In the genomic region with DNA sequence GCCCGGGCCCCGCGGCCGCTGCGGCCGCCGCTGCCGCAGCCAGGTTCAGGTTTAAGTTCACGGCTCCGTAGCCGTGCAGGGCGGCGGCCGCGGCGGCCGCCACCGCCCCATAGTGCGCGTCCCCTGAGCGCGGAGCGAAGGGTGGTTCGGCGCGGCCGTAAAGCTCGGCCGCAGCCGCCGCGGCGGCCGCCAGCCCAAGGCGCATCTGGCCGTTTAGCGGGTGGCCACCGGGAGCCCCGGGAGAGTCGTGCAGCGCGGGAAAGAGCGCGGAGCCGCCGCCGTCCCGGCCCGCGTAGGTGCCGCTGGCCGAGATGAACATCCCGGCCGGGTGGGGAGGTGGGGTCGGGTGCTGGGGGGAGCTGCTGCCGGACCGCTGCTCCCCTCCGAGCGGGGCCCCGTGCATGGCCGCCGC, we compare ENCODE assay signal across 7 mouse cellular contexts. TPM values are rescaled to one million over a fixed set of nuclear protein-coding genes. Genes with fewer than 3 reads are reported as not detected.
DNase-seq lines count a peak whose midpoint lies in the region; ATAC-seq lines count a peak whose summit lies in the region.

No protein-coding gene starts in this region.

- H3K27me3 ChIP-seq in forebrain, embryonic 11.5 days (ENCODE audit: control insufficient read depth, insufficient read depth, low read length): peaks cover 13% of the 10 kb centered on the region
- peaks cover 73% of the 10 kb centered on the region for H3K27me3 ChIP-seq in limb, embryonic 12.5 days
- H3K27me3 ChIP-seq in stomach, embryonic 16.5 days (ENCODE audit: control insufficient read depth, insufficient read depth, low read length): peaks cover 89% of the 10 kb centered on the region

- peak overlapping the region; percentile 98 for H3K9ac ChIP-seq in forebrain, embryonic 11.5 days (ENCODE audit: low read length)
- peak overlapping the region; percentile 87 for H3K9ac ChIP-seq in limb, embryonic 12.5 days (replicated peaks)
- peak overlapping the region; percentile 46 for H3K9ac ChIP-seq in stomach, embryonic 16.5 days (ENCODE audit: low read length)

- DNase-seq in ovary, postnatal 36 days (ENCODE audit: low spot score): peak; percentile 13
- DNase-seq in ovary, postnatal 14 days (ENCODE audit: low spot score): no peak
- no peak for DNase-seq in forebrain, embryonic 11.5 days (ENCODE audit: low spot score)
- DNase-seq in frontal cortex, postnatal 14 days (ENCODE audit: low spot score in 2 of 2): no peak

- no peaks in the 10 kb centered on the region for H3K9me3 ChIP-seq in forebrain, embryonic 11.5 days (ENCODE audit: control insufficient read depth, low read length)
- no peaks in the 10 kb centered on the region for H3K9me3 ChIP-seq in limb, embryonic 12.5 days
- H3K9me3 ChIP-seq in stomach, embryonic 16.5 days (replicated peaks; ENCODE audit: control insufficient read depth, low read length): no peaks in the 10 kb centered on the region

- under 1% methylated on average over 45 of the region's 62 CpGs for WGBS in forebrain, embryonic 11.5 days
- 0% methylated on average over 60 of the region's 62 CpGs for WGBS in limb, embryonic 12.5 days
- under 1% methylated on average over 56 of the region's 62 CpGs for WGBS in stomach, embryonic 16.5 days

- ATAC-seq in forebrain, embryonic 11.5 days (replicated peaks; ENCODE audit: low FRiP score): peak; percentile 2; the same call in 1 of the 2 replicates
- no peak for ATAC-seq in limb, embryonic 12.5 days (ENCODE audit: insufficient number of reproducible peaks, insufficient read depth, low FRiP score, low TSS enrichment, low read depth)
- peak; percentile 35; the same call in 1 of the 2 replicates for ATAC-seq in stomach, embryonic 16.5 days (ENCODE audit: insufficient read depth, low FRiP score)
- ATAC-seq in megakaryocyte progenitor cell, adult 5-6 weeks (replicated peaks; ENCODE audit: poor library complexity): no peak; the same call in 1 of the 2 replicates

- H3K4me3 ChIP-seq in forebrain, embryonic 11.5 days (ENCODE audit: low read depth, low read length): peak overlapping the region; percentile 80
- H3K4me3 ChIP-seq in limb, embryonic 12.5 days (replicated peaks): peak overlapping the region; percentile 69
- H3K4me3 ChIP-seq in stomach, embryonic 16.5 days (replicated peaks; ENCODE audit: low read length): peak overlapping the region; percentile 50

- peak overlapping the region; percentile 75 for H3K4me2 ChIP-seq in forebrain, embryonic 11.5 days (ENCODE audit: low read depth, low read length, severe bottlenecking)
- H3K4me2 ChIP-seq in limb, embryonic 12.5 days: peak overlapping the region; percentile 87
- peak overlapping the region; percentile 96 for H3K4me2 ChIP-seq in stomach, embryonic 16.5 days (ENCODE audit: low read depth, low read length)

- no peaks in the 10 kb centered on the region for H3K36me3 ChIP-seq in forebrain, embryonic 11.5 days (ENCODE audit: control insufficient read depth, insufficient read depth, low read length)
- H3K36me3 ChIP-seq in limb, embryonic 12.5 days: no peaks in the 10 kb centered on the region
- H3K36me3 ChIP-seq in stomach, embryonic 16.5 days (ENCODE audit: control insufficient read depth, insufficient read depth, low read length): no peaks in the 10 kb centered on the region

- H3K4me1 ChIP-seq in forebrain, embryonic 11.5 days (replicated peaks; ENCODE audit: control insufficient read depth, insufficient read depth, low read length): peaks cover 11% of the 10 kb centered on the region; the same call in 1 of the 2 replicates
- H3K4me1 ChIP-seq in limb, embryonic 12.5 days (replicated peaks): peaks cover 41% of the 10 kb centered on the region
- H3K4me1 ChIP-seq in stomach, embryonic 16.5 days (ENCODE audit: control insufficient read depth, insufficient read depth, low read length): peaks cover 21% of the 10 kb centered on the region

- H3K27ac ChIP-seq in forebrain, embryonic 11.5 days (ENCODE audit: low read depth, low read length): peak overlapping the region; percentile 99
- H3K27ac ChIP-seq in limb, embryonic 12.5 days: peak overlapping the region; percentile 96
- H3K27ac ChIP-seq in stomach, embryonic 16.5 days (ENCODE audit: low read length): no peak overlapping the region

RNA-seq across cellular contexts. Expression of gene Zic5, which starts 1.1 kb away (rescaled TPM):
- 28.6 and 30.0 TPM in 2 replicates for polyA plus RNA-seq in forebrain, embryonic 11.5 days (2014; fragmentation: Nextera tagmentation; extraction: Ambion mirVana)
- 8.0 TPM in 2 replicates for polyA plus RNA-seq in limb, embryonic 12.5 days (2016; fragmentation: Nextera tagmentation; extraction: Ambion mirVana)
- polyA plus RNA-seq in stomach, embryonic 16.5 days (2015; fragmentation: Nextera tagmentation; extraction: Ambion mirVana): not detected in 2 replicates
- total RNA-seq in megakaryocyte progenitor cell, adult 5-6 weeks (2015): not detected in 2 replicates
- total RNA-seq in megakaryocyte progenitor cell, adult 5-6 weeks (2017): not detected in 2 replicates

RNA-seq across cellular contexts. Expression of gene Zic2, which starts 10.9 kb away (rescaled TPM):
- polyA plus RNA-seq in forebrain, embryonic 11.5 days (2014; fragmentation: Nextera tagmentation; extraction: Ambion mirVana): 10.3 and 11.4 TPM in 2 replicates
- polyA plus RNA-seq in limb, embryonic 12.5 days (2016; fragmentation: Nextera tagmentation; extraction: Ambion mirVana): 6.2 and 8.0 TPM in 2 replicates
- not detected in 2 replicates for polyA plus RNA-seq in stomach, embryonic 16.5 days (2015; fragmentation: Nextera tagmentation; extraction: Ambion mirVana)
- not detected in 2 replicates for total RNA-seq in megakaryocyte progenitor cell, adult 5-6 weeks (2015)
- not detected in 2 replicates for total RNA-seq in megakaryocyte progenitor cell, adult 5-6 weeks (2017)

RNA-seq across cellular contexts. Expression of gene Gm5089, which starts 13.4 kb away (rescaled TPM):
- 1.7 and 2.4 TPM in 2 replicates for polyA plus RNA-seq in forebrain, embryonic 11.5 days (2014; fragmentation: Nextera tagmentation; extraction: Ambion mirVana)
- 0.14 and 0.23 TPM in 2 replicates for polyA plus RNA-seq in limb, embryonic 12.5 days (2016; fragmentation: Nextera tagmentation; extraction: Ambion mirVana)
- not detected in 2 replicates for polyA plus RNA-seq in stomach, embryonic 16.5 days (2015; fragmentation: Nextera tagmentation; extraction: Ambion mirVana)
- total RNA-seq in megakaryocyte progenitor cell, adult 5-6 weeks (2015): not detected in 2 replicates
- not detected in 2 replicates for total RNA-seq in megakaryocyte progenitor cell, adult 5-6 weeks (2017)

RNA-seq across cellular contexts. Expression of gene Gm10837, which starts 26.0 kb away (rescaled TPM):
- polyA plus RNA-seq in forebrain, embryonic 11.5 days (2014; fragmentation: Nextera tagmentation; extraction: Ambion mirVana): 0.29 and 0.48 TPM in 2 replicates
- 0.14 and 0.18 TPM in 2 replicates for polyA plus RNA-seq in limb, embryonic 12.5 days (2016; fragmentation: Nextera tagmentation; extraction: Ambion mirVana)
- polyA plus RNA-seq in stomach, embryonic 16.5 days (2015; fragmentation: Nextera tagmentation; extraction: Ambion mirVana): not detected in 2 replicates
- total RNA-seq in megakaryocyte progenitor cell, adult 5-6 weeks (2015): not detected in 2 replicates
- not detected in 2 replicates for total RNA-seq in megakaryocyte progenitor cell, adult 5-6 weeks (2017)

Comparison
In these comparisons a context has a peak if more than half of its experiments do, and no peak if none do; other contexts are left out.
1. ATAC-seq: peak in forebrain, embryonic 11.5 days (single experiment) and stomach, embryonic 16.5 days (single experiment); none in limb, embryonic 12.5 days (single experiment) and megakaryocyte progenitor cell, adult 5-6 weeks (single experiment).
2. H3K9ac ChIP-seq: peak in every context shown above with its lines; median percentile 98 in forebrain, embryonic 11.5 days; 87 in limb, embryonic 12.5 days; 46 in stomach, embryonic 16.5 days.
3. Peak in every context shown above with its lines, with median percentiles within 50 percentile points of each other: H3K4me2 ChIP-seq and H3K4me3 ChIP-seq.